Mouse (Mus musculus) neural tube, embryonic 14.5 days (tissue): ENCODE data around the gene Fgfr2. TPM values are rescaled to one million over a fixed set of nuclear protein-coding genes. Genes with fewer than 3 reads are reported as not detected.

ENCODE experiments used
- ATAC-seq: fragments of 200-750 bp; cut with Nextera tagmentation; 2 replicates; pipeline ENCODE4 v1.8.0; 2017; ENCODE audit warnings: low read depth, mild to moderate bottlenecking, moderate TSS enrichment, moderate library complexity
- H3K27ac ChIP-seq: fragments of 300-500 bp; sonication (generic); 2 replicates; pipeline ENCODE4 v1.5.1; 2014; ENCODE audit warnings: low read depth, mild to moderate bottlenecking, control low read depth, low read length, moderate library complexity, mixed read lengths
- H3K27me3 ChIP-seq: fragments of 300-500 bp; sonication (generic); 2 replicates; pipeline ENCODE4 v1.6.1; 2014; ENCODE audit warnings: low read length; ENCODE audit not compliant: control insufficient read depth, insufficient read depth
- H3K36me3 ChIP-seq: fragments of 300-500 bp; sonication (generic); 2 replicates; pipeline ENCODE4 v1.6.1; 2014; ENCODE audit warnings: low read length, mixed read lengths; ENCODE audit not compliant: control insufficient read depth, insufficient read depth
- H3K4me1 ChIP-seq: fragments of 300-500 bp; sonication (generic); 2 replicates; pipeline ENCODE4 v1.6.1; 2014; ENCODE audit warnings: low read length; ENCODE audit not compliant: control insufficient read depth, insufficient read depth
- H3K4me2 ChIP-seq: fragments of 300-500 bp; sonication (generic); 2 replicates; pipeline ENCODE4 v1.6.1; 2014; ENCODE audit warnings: mild to moderate bottlenecking, low read depth, low read length, control low read depth
- H3K4me3 ChIP-seq: fragments of 300-500 bp; sonication (generic); 2 replicates; pipeline ENCODE4 v1.5.1; 2014; ENCODE audit warnings: low read depth, low read length, control low read depth, mixed read lengths
- H3K9ac ChIP-seq: fragments of 300-500 bp; sonication (generic); replicated peaks from 2 replicates; pipeline ENCODE4 v1.6.1; 2014; ENCODE audit warnings: low read depth, mild to moderate bottlenecking, control low read depth, low read length, mixed read lengths
- H3K9me3 ChIP-seq: fragments of 300-500 bp; sonication (generic); 2 replicates; pipeline ENCODE4 v1.6.1; 2016; ENCODE audit warnings: low read length; ENCODE audit not compliant: control insufficient read depth
- WGBS: fragments of 180-500 bp; shearing (Covaris S2); extraction: QIAGEN DNeasy Blood & Tissue Kit; methylation state at CpG from one replicate; pipeline ENCODE4 v1.1.7; 2014; 5-methylcytosine and 5-hydroxymethylcytosine counted together
- polyA plus RNA-seq: library from polyadenylated mRNA; unstranded; fragments of >200 nt; fragmentation: Nextera tagmentation; extraction: Ambion mirVana; gene quantifications from 2 replicates; pipeline ENCODE4 v1.2.1, GENCODE M21; 2014

Fgfr2 gene
- polyA plus RNA-seq, 1 experiment from 2014 or later = 28.1 TPM

DNA sequence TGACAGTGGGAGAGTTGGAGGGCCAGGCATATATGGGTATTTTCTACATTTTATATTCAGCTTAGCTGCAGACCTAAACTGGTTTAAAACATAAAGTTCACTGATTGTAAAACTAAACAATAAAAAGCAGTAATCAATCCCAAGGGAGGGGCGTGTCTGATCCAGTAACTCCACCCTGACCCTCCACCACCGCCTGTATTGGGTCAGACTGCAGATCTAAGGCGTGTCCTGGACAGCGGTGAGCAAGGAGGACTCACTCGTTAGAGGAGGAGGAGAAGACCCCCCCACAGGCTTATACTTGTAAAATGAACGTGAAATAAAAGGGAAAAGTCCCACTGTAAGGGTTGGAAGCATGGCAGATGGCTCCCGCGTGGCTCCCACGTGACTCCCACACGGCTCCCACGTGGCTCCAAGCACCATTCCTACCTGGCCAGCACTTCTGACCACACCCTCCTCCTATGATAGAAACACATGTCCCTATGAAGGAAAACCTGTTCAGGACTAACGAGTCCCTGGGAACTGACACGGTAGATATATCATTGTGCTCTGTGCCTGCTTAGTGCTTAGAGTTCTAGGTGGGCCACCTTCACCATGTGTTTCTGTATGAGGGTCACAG lies 2131.9 kb downstream of the Fgfr2 start:
- Histone ChIP-seq H3K4me3 (no peak overlapping the region), H3K27ac (no peak overlapping the region), H3K4me2 (no peak overlapping the region), H3K9me3 (no peaks in the 10 kb centered on the region), H3K4me1 (no peaks in the 10 kb centered on the region), H3K9ac (no peak overlapping the region), H3K27me3 (no peaks in the 10 kb centered on the region), H3K36me3 (no peaks in the 10 kb centered on the region)
- no peak for ATAC-seq
- WGBS = 85% methylated on average over 13 of the region's 13 CpGs

GRCm38 (mm10) chr7:130989371-130989770 lies 2133.8 kb downstream of the Fgfr2 start:
- no peaks in the 10 kb centered on the region for H3K4me1 ChIP-seq
- H3K9ac ChIP-seq = no peak overlapping the region
- H3K27me3 ChIP-seq = no peaks in the 10 kb centered on the region
- H3K9me3 ChIP-seq = no peaks in the 10 kb centered on the region
- no peak overlapping the region for H3K27ac ChIP-seq
- H3K4me3 ChIP-seq = no peak overlapping the region
- 44% methylated on average over 3 of the region's 3 CpGs for WGBS
- H3K4me2 ChIP-seq = no peak overlapping the region
- ATAC-seq = no peak
- H3K36me3 ChIP-seq = no peaks in the 10 kb centered on the region

GRCm38 (mm10) chr7:130988146-130988545 lies 2135.0 kb downstream of the Fgfr2 start:
- ATAC-seq = no peak
- Histone ChIP-seq H3K9me3 (no peaks in the 10 kb centered on the region), H3K27ac (no peak overlapping the region), H3K27me3 (no peaks in the 10 kb centered on the region), H3K4me3 (no peak overlapping the region), H3K4me2 (no peak overlapping the region), H3K36me3 (no peaks in the 10 kb centered on the region), H3K4me1 (no peaks in the 10 kb centered on the region), H3K9ac (no peak overlapping the region)
- 76% methylated on average over 5 of the region's 5 CpGs for WGBS

- ATAC-seq = no peak
- H3K4me1 ChIP-seq = no peaks in the 10 kb centered on the region
- no peaks in the 10 kb centered on the region for H3K9me3 ChIP-seq
- no peak overlapping the region for H3K4me3 ChIP-seq
- no peak overlapping the region for H3K9ac ChIP-seq
- no peaks in the 10 kb centered on the region for H3K27me3 ChIP-seq
- no peak overlapping the region for H3K4me2 ChIP-seq
- no peaks in the 10 kb centered on the region for H3K36me3 ChIP-seq
- H3K27ac ChIP-seq = no peak overlapping the region
- WGBS = 83% methylated on average over 3 of the region's 3 CpGs
Measured at GRCm38 (mm10) chr7:130985716-130986115, 2137.4 kb downstream of the Fgfr2 start.

- Histone ChIP-seq H3K27ac (no peak overlapping the region), H3K4me1 (no peaks in the 10 kb centered on the region), H3K4me3 (no peak overlapping the region), H3K27me3 (no peaks in the 10 kb centered on the region), H3K9me3 (no peaks in the 10 kb centered on the region), H3K36me3 (no peaks in the 10 kb centered on the region), H3K9ac (no peak overlapping the region), H3K4me2 (no peak overlapping the region)
- no peak for ATAC-seq
- WGBS = 91% methylated on average over 12 of the region's 12 CpGs
Measured at GRCm38 (mm10) chr7:130985193-130985592, 2138.0 kb downstream of the Fgfr2 start.

DNA sequence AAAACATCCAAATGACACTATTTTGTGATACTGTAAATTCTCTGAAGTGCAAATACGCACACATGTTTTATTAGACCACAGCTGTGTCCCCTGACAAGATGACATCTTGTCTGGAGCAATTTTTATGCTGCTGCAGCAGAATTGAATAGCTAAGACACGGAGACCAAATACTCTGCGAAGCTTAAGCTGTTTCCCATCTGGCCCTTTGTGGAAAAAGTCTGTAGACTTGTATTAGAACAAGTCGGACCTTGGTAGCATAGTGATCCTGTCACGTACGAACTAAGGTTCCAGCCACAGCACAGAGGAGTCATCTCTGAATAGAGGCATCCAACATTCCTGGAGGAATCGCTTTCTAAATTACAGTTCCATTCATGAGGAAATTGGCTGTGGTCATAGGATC lies 2138.9 kb downstream of the Fgfr2 start:
- ATAC-seq = no peak
- H3K9ac ChIP-seq = no peak overlapping the region
- no peaks in the 10 kb centered on the region for H3K4me1 ChIP-seq
- H3K4me2 ChIP-seq = no peak overlapping the region
- H3K9me3 ChIP-seq = no peaks in the 10 kb centered on the region
- no peaks in the 10 kb centered on the region for H3K27me3 ChIP-seq
- no peaks in the 10 kb centered on the region for H3K36me3 ChIP-seq
- no peak overlapping the region for H3K4me3 ChIP-seq
- no peak overlapping the region for H3K27ac ChIP-seq
- 79% methylated on average over 7 of the region's 7 CpGs for WGBS

DNA sequence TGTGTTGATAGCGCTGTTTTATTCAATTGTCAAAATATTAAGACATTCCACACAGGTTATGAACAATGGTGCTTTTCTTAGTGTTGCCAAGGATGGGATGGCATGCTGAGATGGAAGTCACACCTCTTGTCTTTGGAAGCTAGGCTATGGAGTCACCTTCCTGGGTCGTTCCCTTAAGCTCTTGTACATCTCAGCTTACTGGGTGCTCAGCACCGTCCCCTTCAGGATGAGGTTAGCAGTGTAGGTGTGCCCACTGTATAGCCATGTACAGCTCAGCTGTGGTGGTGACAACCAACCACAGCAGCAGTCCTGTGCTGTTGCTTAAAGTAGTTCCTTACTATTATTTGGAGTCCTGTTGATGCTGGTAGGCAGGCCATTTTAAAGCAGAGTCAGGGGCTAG lies 2140.3 kb downstream of the Fgfr2 start:
- Histone ChIP-seq H3K36me3 (no peaks in the 10 kb centered on the region), H3K27me3 (no peaks in the 10 kb centered on the region), H3K4me3 (no peak overlapping the region), H3K4me1 (no peaks in the 10 kb centered on the region), H3K4me2 (no peak overlapping the region), H3K27ac (no peak overlapping the region), H3K9me3 (no peaks in the 10 kb centered on the region), H3K9ac (no peak overlapping the region)
- no peak for ATAC-seq
- 76% methylated on average over 3 of the region's 3 CpGs for WGBS

- no peak overlapping the region for H3K27ac ChIP-seq
- no peaks in the 10 kb centered on the region for H3K27me3 ChIP-seq
- 52% methylated on average over 4 of the region's 4 CpGs for WGBS
- H3K9ac ChIP-seq = no peak overlapping the region
- no peak for ATAC-seq
- H3K4me2 ChIP-seq = no peak overlapping the region
- H3K4me1 ChIP-seq = no peaks in the 10 kb centered on the region
- H3K9me3 ChIP-seq = no peaks in the 10 kb centered on the region
- H3K36me3 ChIP-seq = no peaks in the 10 kb centered on the region
- no peak overlapping the region for H3K4me3 ChIP-seq
Measured at GRCm38 (mm10) chr7:130982371-130982770, 2140.8 kb downstream of the Fgfr2 start.

DNA sequence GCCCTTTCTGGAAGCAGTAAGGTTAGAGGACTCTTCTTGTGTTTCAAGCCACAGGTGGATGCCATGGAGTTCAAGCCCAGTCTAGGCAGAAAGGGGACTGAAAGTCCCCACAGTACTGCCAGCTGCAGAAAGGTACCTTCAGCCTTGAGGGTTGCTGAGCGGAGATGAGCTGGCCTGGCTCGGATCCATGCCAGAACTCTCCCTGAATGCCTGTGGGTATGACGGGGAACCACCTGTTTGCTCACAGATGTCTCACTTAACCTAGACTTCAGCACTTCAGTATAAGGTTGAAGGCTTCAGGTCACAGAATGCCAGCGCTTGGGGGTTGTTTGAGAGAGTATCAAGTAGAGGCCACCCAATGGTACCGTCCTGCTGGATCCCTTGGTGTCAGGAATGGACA lies 2143.0 kb downstream of the Fgfr2 start:
- no peak for ATAC-seq
- H3K36me3 ChIP-seq = no peaks in the 10 kb centered on the region
- H3K4me3 ChIP-seq = no peak overlapping the region
- H3K27ac ChIP-seq = no peak overlapping the region
- WGBS = 95% methylated on average over 5 of the region's 5 CpGs
- H3K4me2 ChIP-seq = no peak overlapping the region
- no peak overlapping the region for H3K9ac ChIP-seq
- 0 out of 2 replicates have a peak, but pooled peaks cover 2% of the 10 kb centered on the region for H3K4me1 ChIP-seq
- H3K9me3 ChIP-seq = no peaks in the 10 kb centered on the region
- no peaks in the 10 kb centered on the region for H3K27me3 ChIP-seq
